ENCODE assay signal across 28 mouse cellular contexts in the genomic region with DNA sequence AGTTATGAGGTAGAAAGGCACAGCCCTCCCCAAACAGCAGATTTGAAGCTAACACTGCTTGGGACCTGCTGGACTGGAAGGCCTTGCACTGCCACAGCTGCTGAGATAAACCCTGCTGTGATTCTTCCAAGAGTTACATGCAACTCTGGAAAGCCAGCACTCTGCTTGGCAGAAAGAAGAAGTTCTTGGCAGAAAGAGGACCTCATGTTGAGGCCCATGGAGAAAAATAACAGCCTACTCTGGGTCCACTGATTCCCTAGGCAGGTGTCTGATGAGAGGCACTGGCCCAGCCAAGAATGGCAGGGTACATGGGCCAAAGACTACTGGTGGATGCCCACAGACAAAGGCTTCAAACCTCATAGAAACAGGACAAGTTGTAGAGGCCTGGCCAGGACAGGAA.
A peak's percentile ranks its signal among the peaks of the same experiment; 100 is the strongest.
DNase-seq lines count a peak whose midpoint lies in the region; ATAC-seq and TF ChIP-seq lines count a peak whose summit lies in the region.
"Had no signal": no experiment of that assay in that cellular context is flagged by ENCODE, and none has a peak within 500 bp of the region (broad histone marks: within the 10 kb centered on the region; RNA-seq: fewer than 3 reads in every experiment).

No protein-coding gene starts in this region.

- H3K27me3 ChIP-seq in heart, adult 2 months (ENCODE audit: control insufficient read depth, insufficient read depth, low read length): no peaks in the 10 kb centered on the region
- H3K27me3 ChIP-seq in heart, embryonic 11.5 days (ENCODE audit: control insufficient read depth, insufficient read depth, low read length): no peaks in the 10 kb centered on the region
- no peaks in the 10 kb centered on the region for H3K27me3 ChIP-seq in E14TG2a.4 (ENCODE audit: insufficient read depth, low read length)
- H3K27me3 ChIP-seq: embryonic facial prominence, embryonic 12.5 days; hindbrain, embryonic 13.5 days; limb, embryonic 15.5 days; liver, embryonic 13.5 days had no signal

- TF ChIP-seq EP300 in heart, adult 2 months (IDR thresholded peaks at IDR 0.05; ENCODE audit: insufficient read depth, low read depth, low read length): no peak

- H3K9ac ChIP-seq in heart, adult 2 months (ENCODE audit: low read depth, low read length): no peak overlapping the region
- no peak overlapping the region for H3K9ac ChIP-seq in heart, embryonic 11.5 days (ENCODE audit: low read depth, low read length)
- H3K9ac ChIP-seq: embryonic facial prominence, embryonic 12.5 days; hindbrain, embryonic 13.5 days; limb, embryonic 15.5 days; liver, embryonic 13.5 days had no signal

- H3K9me3 ChIP-seq in heart, embryonic 11.5 days (replicated peaks; ENCODE audit: control insufficient read depth, low read length): peaks cover 4% of the 10 kb centered on the region
- peaks cover 32% of the 10 kb centered on the region for H3K9me3 ChIP-seq in E14TG2a.4 (ENCODE audit: low read length)
- H3K9me3 ChIP-seq: hindbrain, embryonic 13.5 days; limb, embryonic 15.5 days; liver, embryonic 13.5 days had no signal

- no peak for ATAC-seq in cerebellum, adult (ENCODE audit: insufficient number of reproducible peaks, low FRiP score, low TSS enrichment)
- no peak for ATAC-seq in heart, embryonic 11.5 days (replicated peaks; ENCODE audit: insufficient number of reproducible peaks, low FRiP score, low TSS enrichment)
- ATAC-seq: forebrain, embryonic 14.5 days; intestine, embryonic 16.5 days; lung, postnatal 0 days had no signal

- no peak for TF ChIP-seq CTCF in heart, adult 2 months (IDR thresholded peaks at IDR 0.05)
- TF ChIP-seq CTCF in E14TG2a.4 (conservative IDR thresholded peaks at IDR 0.05; ENCODE audit: low read length): no peak

- H3K4me3 ChIP-seq in heart, adult 2 months: no peak overlapping the region
- no peak overlapping the region for H3K4me3 ChIP-seq in heart, embryonic 11.5 days (ENCODE audit: low read depth, low read length)
- H3K4me3 ChIP-seq in E14TG2a.4 (replicated peaks; ENCODE audit: low read length): peak overlapping the region; percentile 1; the same call in 1 of the 2 replicates
- H3K4me3 ChIP-seq: embryonic facial prominence, embryonic 12.5 days; hindbrain, embryonic 13.5 days; limb, embryonic 10.5 days; limb, embryonic 15.5 days; liver, embryonic 13.5 days had no signal

- no peaks in the 10 kb centered on the region for H3K4me1 ChIP-seq in heart, adult 2 months (ENCODE audit: control insufficient read depth, insufficient read depth, low read length)
- no peaks in the 10 kb centered on the region for H3K4me1 ChIP-seq in heart, embryonic 11.5 days (ENCODE audit: control insufficient read depth, insufficient read depth, low read length)
- no peaks in the 10 kb centered on the region for H3K4me1 ChIP-seq in E14TG2a.4 (replicated peaks; ENCODE audit: low read depth, low read length)
- H3K4me1 ChIP-seq: embryonic facial prominence, embryonic 12.5 days; hindbrain, embryonic 13.5 days; limb, embryonic 10.5 days; limb, embryonic 15.5 days; liver, embryonic 13.5 days had no signal

- H3K4me2 ChIP-seq in heart, embryonic 11.5 days: no peak overlapping the region
- H3K4me2 ChIP-seq: embryonic facial prominence, embryonic 12.5 days; hindbrain, embryonic 13.5 days; limb, embryonic 15.5 days; liver, embryonic 13.5 days had no signal

- intact Hi-C loops in heart, adult 2 months (cut with DNase I): no loop called here
- intact Hi-C loops in heart, postnatal 10 days (cut with DNase I): no loop called here

- H3K27ac ChIP-seq in heart, adult 2 months: no peak overlapping the region
- no peak overlapping the region for H3K27ac ChIP-seq in heart, embryonic 11.5 days (ENCODE audit: low read depth, low read length)
- H3K27ac ChIP-seq: embryonic facial prominence, embryonic 12.5 days; hindbrain, embryonic 13.5 days; limb, embryonic 10.5 days; limb, embryonic 15.5 days; liver, embryonic 13.5 days; stomach, postnatal 0 days had no signal

- no peaks in the 10 kb centered on the region for H3K79me2 ChIP-seq in heart, adult 2 months (replicated peaks; ENCODE audit: control insufficient read depth, insufficient read depth, low read length)

- TF ChIP-seq POLR2A in heart, adult 2 months (IDR thresholded peaks at IDR 0.05; ENCODE audit: insufficient read depth, low read depth, low read length): no peak

- no peaks in the 10 kb centered on the region for H3K36me3 ChIP-seq in heart, adult 2 months (ENCODE audit: control insufficient read depth, insufficient read depth, low read length)
- H3K36me3 ChIP-seq in heart, embryonic 11.5 days (ENCODE audit: control insufficient read depth, insufficient read depth, low read length): no peaks in the 10 kb centered on the region
- no peaks in the 10 kb centered on the region for H3K36me3 ChIP-seq in E14TG2a.4 (ENCODE audit: insufficient read depth, low read length)
- H3K36me3 ChIP-seq: embryonic facial prominence, embryonic 12.5 days; hindbrain, embryonic 13.5 days; limb, embryonic 10.5 days; limb, embryonic 15.5 days; liver, embryonic 13.5 days had no signal

- DNase-seq in cerebellum, postnatal 14 days: peak; percentile 28 to 47
- DNase-seq in heart, adult 2 months: peak; percentile 32 to 48
- DNase-seq in heart, postnatal 10 days: peak; percentile 20 to 37
- DNase-seq in kidney, adult 18-20 months: no peak
- DNase-seq in urinary bladder, adult 2 months (ENCODE audit: low spot score): no peak
- DNase-seq: adrenal gland, postnatal 25 days; cerebellum, adult 18-20 months; cerebellum, postnatal 36 days; embryo, embryonic 11 days; kidney, adult 9 months; kidney, postnatal 14 days; liver, embryonic 13.5 days; lung, adult 18-20 months; midbrain, embryonic 14.5 days; right cerebral cortex, adult 18-20 months; thymus, adult 18-20 months; thymus, postnatal 25 days had no signal

Comparison
In these comparisons a context has a peak if more than half of its experiments do, and no peak if none do; other contexts are left out.
1. DNase-seq: peak in cerebellum, postnatal 14 days (2 of 2), heart, adult 2 months (2 of 2) and heart, postnatal 10 days (2 of 2); none in kidney, adult 18-20 months (single experiment) and urinary bladder, adult 2 months (single experiment).